Mouse (Mus musculus): Measurements from ENCODE around the gene Cfap70. TPM values are rescaled to one million over a fixed set of nuclear protein-coding genes. Genes with fewer than 3 reads are reported as not detected.

Cfap70 gene
- 1.1 and 2.8 TPM in 2 replicates for total RNA-seq (2014; rRNA removed)
- polyA plus RNA-seq (2015; fragmentation: Nextera tagmentation; extraction: Ambion mirVana), result 1.5 and 3.4 TPM in 2 replicates

- peak within 1 kb of the TSS; percentile 37 for H3K4me3 ChIP-seq (ENCODE audit: low read depth, low read length)
- DNase-seq (ENCODE audit: low spot score) (peak; percentile 83), ATAC-seq (ENCODE audit: low FRiP score) (peak; percentile 80)
- peaks cover 7% of the 10 kb centered on the region; the same call in 1 of the 2 replicates for H3K36me3 ChIP-seq (ENCODE audit: insufficient read depth, low read length)
- H3K4me1 ChIP-seq (ENCODE audit: insufficient read depth, low read length), result peaks cover 3% of the 10 kb centered on the region; the same call in 1 of the 2 replicates
- WGBS, result 3% methylated on average over 15 of the region's 15 CpGs
- TF ChIP-seq CTCF (IDR thresholded peaks at IDR 0.05), result no peak
- peak within 1 kb of the TSS; percentile 58 for H3K4me2 ChIP-seq (ENCODE audit: low read depth, low read length, poor library complexity, severe bottlenecking)
- H3K9me3 ChIP-seq (ENCODE audit: low read length), result no peaks in the 10 kb centered on the region
- H3K27me3 ChIP-seq (ENCODE audit: insufficient read depth, low read length), result no peaks in the 10 kb centered on the region
- H3K27ac ChIP-seq (ENCODE audit: low read depth, low read length), result peak within 1 kb of the TSS; percentile 64
- H3K9ac ChIP-seq (replicated peaks; ENCODE audit: low read length, poor library complexity, severe bottlenecking), result peak within 1 kb of the TSS; percentile 9; the same call in 1 of the 2 replicates
Measured at GRCm38 (mm10) chr14:20451765-20452331, at the start of gene Cfap70. Gene Cfap70 (minus strand): TSS chr14:20452226.

GRCm38 (mm10) chr14:20499982-20500381 lies 48.0 kb upstream of the Cfap70 start:
- no peak for DNase-seq (ENCODE audit: low spot score)
- no peaks in the 10 kb centered on the region for H3K27me3 ChIP-seq (ENCODE audit: insufficient read depth, low read length)
- H3K4me1 ChIP-seq (ENCODE audit: insufficient read depth, low read length), result no peaks in the 10 kb centered on the region
- H3K9me3 ChIP-seq (ENCODE audit: low read length), result no peaks in the 10 kb centered on the region
- H3K36me3 ChIP-seq (ENCODE audit: insufficient read depth, low read length), result peaks cover 17% of the 10 kb centered on the region
- H3K4me3 ChIP-seq (ENCODE audit: low read depth, low read length), result no peak overlapping the region
- H3K9ac ChIP-seq (replicated peaks; ENCODE audit: low read length, poor library complexity, severe bottlenecking), result no peak overlapping the region
- H3K27ac ChIP-seq (ENCODE audit: low read depth, low read length), result no peak overlapping the region
- no peak overlapping the region for H3K4me2 ChIP-seq (ENCODE audit: low read depth, low read length, poor library complexity, severe bottlenecking)
- WGBS, result 89% methylated on average over 3 of the region's 3 CpGs
- ATAC-seq (ENCODE audit: low FRiP score), result no peak
- no peak for TF ChIP-seq CTCF (IDR thresholded peaks at IDR 0.05)

- Histone ChIP-seq H3K4me3 (ENCODE audit: low read depth, low read length) (no peak within 1 kb of the TSS), H3K27me3 (ENCODE audit: insufficient read depth, low read length) (no peaks in the 10 kb centered on the region), H3K4me2 (ENCODE audit: low read depth, low read length, poor library complexity, severe bottlenecking) (no peak within 1 kb of the TSS), H3K9ac (replicated peaks; ENCODE audit: low read length, poor library complexity, severe bottlenecking) (no peak within 1 kb of the TSS), H3K9me3 (ENCODE audit: low read length) (no peaks in the 10 kb centered on the region), H3K36me3 (ENCODE audit: insufficient read depth, low read length) (peaks cover 23% of the 10 kb centered on the region), H3K4me1 (ENCODE audit: insufficient read depth, low read length) (no peaks in the 10 kb centered on the region), H3K27ac (ENCODE audit: low read depth, low read length) (no peak within 1 kb of the TSS)
- TF ChIP-seq CTCF (IDR thresholded peaks at IDR 0.05), result no peak
- WGBS, result 81% methylated on average over 2 of the region's 2 CpGs
- no peak for ATAC-seq (ENCODE audit: low FRiP score)
- no peak for DNase-seq (ENCODE audit: low spot score)
Measured at GRCm38 (mm10) chr14:20496603-20497002, 44.6 kb upstream of the Cfap70 start, which contains the start of gene Mss51. Gene Mss51 (minus strand): TSS chr14:20496901.

- Histone ChIP-seq H3K4me3 (ENCODE audit: low read depth, low read length) (no peak overlapping the region), H3K9me3 (ENCODE audit: low read length) (no peaks in the 10 kb centered on the region), H3K27me3 (ENCODE audit: insufficient read depth, low read length) (no peaks in the 10 kb centered on the region), H3K4me1 (ENCODE audit: insufficient read depth, low read length) (no peaks in the 10 kb centered on the region), H3K9ac (replicated peaks; ENCODE audit: low read length, poor library complexity, severe bottlenecking) (no peak overlapping the region), H3K27ac (ENCODE audit: low read depth, low read length) (no peak overlapping the region), H3K36me3 (ENCODE audit: insufficient read depth, low read length) (no peaks in the 10 kb centered on the region), H3K4me2 (ENCODE audit: low read depth, low read length, poor library complexity, severe bottlenecking) (no peak overlapping the region)
- TF ChIP-seq CTCF (IDR thresholded peaks at IDR 0.05), result no peak
- DNase-seq (ENCODE audit: low spot score) (no peak), ATAC-seq (ENCODE audit: low FRiP score) (no peak)
- 96% methylated on average over 5 of the region's 5 CpGs for WGBS
Measured at GRCm38 (mm10) chr14:20486031-20486430, 34.0 kb upstream of the Cfap70 start.

- H3K4me2 ChIP-seq (ENCODE audit: low read depth, low read length, poor library complexity, severe bottlenecking), result no peak overlapping the region
- H3K27ac ChIP-seq (ENCODE audit: low read depth, low read length), result no peak overlapping the region
- H3K9ac ChIP-seq (replicated peaks; ENCODE audit: low read length, poor library complexity, severe bottlenecking), result no peak overlapping the region
- ATAC-seq (ENCODE audit: low FRiP score), result no peak
- no peaks in the 10 kb centered on the region for H3K27me3 ChIP-seq (ENCODE audit: insufficient read depth, low read length)
- no peak for DNase-seq (ENCODE audit: low spot score)
- no peaks in the 10 kb centered on the region for H3K36me3 ChIP-seq (ENCODE audit: insufficient read depth, low read length)
- no peaks in the 10 kb centered on the region for H3K9me3 ChIP-seq (ENCODE audit: low read length)
- TF ChIP-seq CTCF (IDR thresholded peaks at IDR 0.05), result no peak
- H3K4me1 ChIP-seq (ENCODE audit: insufficient read depth, low read length), result peaks cover 3% of the 10 kb centered on the region; the same call in 1 of the 2 replicates
- no peak overlapping the region for H3K4me3 ChIP-seq (ENCODE audit: low read depth, low read length)
- WGBS, result 88% methylated on average over 7 of the region's 7 CpGs
Measured at GRCm38 (mm10) chr14:20482051-20482751, 30.2 kb upstream of the Cfap70 start.

- no peak for TF ChIP-seq CTCF (IDR thresholded peaks at IDR 0.05)
- Histone ChIP-seq H3K9me3 (ENCODE audit: low read length) (no peaks in the 10 kb centered on the region), H3K27ac (ENCODE audit: low read depth, low read length) (no peak overlapping the region), H3K4me3 (ENCODE audit: low read depth, low read length) (no peak overlapping the region), H3K36me3 (ENCODE audit: insufficient read depth, low read length) (no peaks in the 10 kb centered on the region), H3K27me3 (ENCODE audit: insufficient read depth, low read length) (no peaks in the 10 kb centered on the region), H3K9ac (replicated peaks; ENCODE audit: low read length, poor library complexity, severe bottlenecking) (no peak overlapping the region), H3K4me1 (ENCODE audit: insufficient read depth, low read length) (peaks cover 3% of the 10 kb centered on the region; the same call in 1 of the 2 replicates), H3K4me2 (ENCODE audit: low read depth, low read length, poor library complexity, severe bottlenecking) (no peak overlapping the region)
- 25% methylated on average over 5 of the region's 5 CpGs for WGBS
- ATAC-seq (ENCODE audit: low FRiP score), result no peak
- no peak for DNase-seq (ENCODE audit: low spot score)
Measured at GRCm38 (mm10) chr14:20481211-20481610, 29.2 kb upstream of the Cfap70 start.
